Mouse (Mus musculus): ENCODE measurements around the gene Hsp90ab1. TPM values are rescaled to one million over a fixed set of nuclear protein-coding genes. Genes with fewer than 3 reads are reported as not detected.
A peak's percentile ranks its signal among the peaks of the same experiment; 100 is the strongest.

The Hsp90ab1 gene
- polyA plus RNA-seq, 1 experiment from 2014 or later = 1,306 TPM

- Histone ChIP-seq H3K27ac (ENCODE audit: poor library complexity, severe bottlenecking) (peak overlapping the region; percentile 35; the same call in 1 of the 2 replicates), H3K4me3 (peak overlapping the region; percentile 66), H3K36me3 (no peaks in the 10 kb centered on the region; the same call in 1 of the 2 replicates), H3K9ac (peak overlapping the region; percentile 87), H3K9me3 (replicated peaks) (no peaks in the 10 kb centered on the region), H3K4me1 (replicated peaks) (peaks cover 81% of the 10 kb centered on the region), H3K27me3 (replicated peaks) (peaks cover 8% of the 10 kb centered on the region; the same call in 1 of the 2 replicates), H3K4me2 (peak overlapping the region; percentile 99)
- ATAC-seq (ENCODE audit: insufficient number of reproducible peaks, low FRiP score) = peak; percentile 12; the same call in 1 of the 2 replicates
- WGBS = 9% methylated on average over 23 of the region's 23 CpGs
These were observed 22.8 kb upstream of the Hsp90ab1 start for GRCm38 (mm10) chr17:45595736-45596390.

- Histone ChIP-seq H3K4me3 (peak overlapping the region; percentile 66), H3K4me2 (peak overlapping the region; percentile 99), H3K9me3 (replicated peaks) (no peaks in the 10 kb centered on the region), H3K27me3 (replicated peaks) (peaks cover 8% of the 10 kb centered on the region; the same call in 1 of the 2 replicates), H3K9ac (peak overlapping the region; percentile 87), H3K27ac (ENCODE audit: poor library complexity, severe bottlenecking) (peak overlapping the region; percentile 30; the same call in 1 of the 2 replicates), H3K36me3 (no peaks in the 10 kb centered on the region; the same call in 1 of the 2 replicates), H3K4me1 (replicated peaks) (peaks cover 80% of the 10 kb centered on the region)
- ATAC-seq (ENCODE audit: insufficient number of reproducible peaks, low FRiP score) = peak; percentile 78
- 1% methylated on average over 57 of the region's 58 CpGs for WGBS
These were observed 22.0 kb upstream of the Hsp90ab1 start for GRCm38 (mm10) chr17:45594881-45595735.

- H3K4me1 ChIP-seq (replicated peaks) = peaks cover 73% of the 10 kb centered on the region
- peak overlapping the region; percentile 87 for H3K9ac ChIP-seq
- WGBS = 36% methylated on average over 8 of the region's 8 CpGs
- H3K9me3 ChIP-seq (replicated peaks) = no peaks in the 10 kb centered on the region
- peak overlapping the region; percentile 99 for H3K4me2 ChIP-seq
- H3K27ac ChIP-seq (ENCODE audit: poor library complexity, severe bottlenecking) = 0 out of 2 replicates have a peak overlapping the region, but pooled peaks have one; percentile 41
- no peak for ATAC-seq (ENCODE audit: insufficient number of reproducible peaks, low FRiP score)
- peak overlapping the region; percentile 66 for H3K4me3 ChIP-seq
- peaks cover 8% of the 10 kb centered on the region; the same call in 1 of the 2 replicates for H3K36me3 ChIP-seq
- peaks cover 8% of the 10 kb centered on the region; the same call in 1 of the 2 replicates for H3K27me3 ChIP-seq (replicated peaks)
These were observed 21.1 kb upstream of the Hsp90ab1 start for GRCm38 (mm10) chr17:45594195-45594594.

DNA sequence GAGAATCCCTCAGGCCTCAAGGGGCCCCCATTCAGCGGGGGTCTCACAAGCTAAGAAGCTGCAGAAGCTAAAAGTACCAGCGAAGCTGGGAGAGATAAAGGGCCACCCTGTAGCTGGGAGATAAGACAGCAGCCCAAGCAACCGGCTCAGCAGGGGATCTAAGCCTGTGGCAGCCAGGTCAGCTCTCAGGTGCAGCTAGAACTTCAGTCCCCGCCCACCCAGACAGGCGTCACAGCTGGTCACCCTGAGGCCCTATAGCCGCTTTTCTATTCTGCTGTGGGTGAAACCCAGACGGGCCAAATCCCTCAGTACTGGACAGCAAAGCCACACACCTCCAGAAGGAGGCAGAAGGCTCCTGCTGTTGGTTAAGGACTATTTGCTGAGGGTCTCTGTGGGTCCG is 20.4 kb upstream of the Hsp90ab1 start:
- peak; percentile 45 for ATAC-seq (ENCODE audit: insufficient number of reproducible peaks, low FRiP score)
- H3K9ac ChIP-seq = peak overlapping the region; percentile 87
- H3K27ac ChIP-seq (ENCODE audit: poor library complexity, severe bottlenecking) = no peak overlapping the region
- peaks cover 70% of the 10 kb centered on the region for H3K4me1 ChIP-seq (replicated peaks)
- H3K9me3 ChIP-seq (replicated peaks) = no peaks in the 10 kb centered on the region
- H3K27me3 ChIP-seq (replicated peaks) = peaks cover 8% of the 10 kb centered on the region; the same call in 1 of the 2 replicates
- peak overlapping the region; percentile 66 for H3K4me3 ChIP-seq
- peaks cover 15% of the 10 kb centered on the region for H3K36me3 ChIP-seq
- 17% methylated on average over 8 of the region's 8 CpGs for WGBS
- H3K4me2 ChIP-seq = peak overlapping the region; percentile 99

DNA sequence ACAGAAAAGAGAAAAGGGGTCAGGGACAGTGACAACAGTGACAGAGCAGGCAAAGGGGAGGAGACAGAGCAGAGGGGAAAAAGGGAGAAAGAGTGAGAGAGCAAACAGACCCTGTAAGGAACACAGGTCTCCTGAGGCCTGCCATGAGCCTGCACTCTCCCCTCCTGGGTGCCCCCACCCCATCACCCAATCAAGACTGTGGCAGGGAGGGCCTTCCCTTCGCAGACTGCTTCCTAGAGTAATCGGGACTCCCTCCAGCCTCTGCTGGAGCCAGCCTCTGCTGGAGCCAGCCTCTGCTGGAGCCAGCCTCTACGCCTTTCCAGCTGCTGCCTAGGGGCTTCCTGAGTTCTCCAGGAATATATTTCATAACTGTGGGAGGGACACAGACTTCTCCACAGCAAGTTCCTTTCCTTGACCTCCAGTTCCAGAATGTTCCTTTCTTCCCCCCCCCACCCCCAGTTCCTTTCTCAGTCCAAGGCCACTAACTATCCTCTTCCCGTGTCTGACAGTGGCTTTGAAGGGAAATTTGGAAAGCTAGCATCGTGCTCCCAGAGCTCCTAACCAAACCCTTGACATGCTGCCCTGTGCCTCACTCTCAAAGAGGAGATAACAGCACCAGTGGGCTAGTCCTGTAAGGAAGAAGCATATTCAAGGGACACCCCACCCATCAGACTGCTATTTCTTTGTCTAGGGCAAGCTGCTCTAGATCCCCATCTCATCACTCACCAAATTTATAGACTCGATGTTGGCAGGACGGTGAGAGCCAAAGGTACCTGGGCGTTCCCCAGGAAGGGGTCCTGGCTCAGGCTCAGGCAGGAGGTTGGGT is 19.7 kb upstream of the Hsp90ab1 start:
- H3K4me3 ChIP-seq = peak overlapping the region; percentile 66
- H3K36me3 ChIP-seq = peaks cover 20% of the 10 kb centered on the region
- H3K9ac ChIP-seq = peak overlapping the region; percentile 87
- 25% methylated on average over 8 of the region's 8 CpGs for whole genome bisulfite sequencing
- no peaks in the 10 kb centered on the region for H3K9me3 ChIP-seq (replicated peaks)
- H3K4me2 ChIP-seq = peak overlapping the region; percentile 99
- peaks cover 67% of the 10 kb centered on the region for H3K4me1 ChIP-seq (replicated peaks)
- ATAC-seq (ENCODE audit: insufficient number of reproducible peaks, low FRiP score) = no peak
- H3K27ac ChIP-seq (ENCODE audit: poor library complexity, severe bottlenecking) = peak overlapping the region; percentile 50; the same call in 1 of the 2 replicates
- H3K27me3 ChIP-seq (replicated peaks) = peaks cover 8% of the 10 kb centered on the region; the same call in 1 of the 2 replicates

DNA sequence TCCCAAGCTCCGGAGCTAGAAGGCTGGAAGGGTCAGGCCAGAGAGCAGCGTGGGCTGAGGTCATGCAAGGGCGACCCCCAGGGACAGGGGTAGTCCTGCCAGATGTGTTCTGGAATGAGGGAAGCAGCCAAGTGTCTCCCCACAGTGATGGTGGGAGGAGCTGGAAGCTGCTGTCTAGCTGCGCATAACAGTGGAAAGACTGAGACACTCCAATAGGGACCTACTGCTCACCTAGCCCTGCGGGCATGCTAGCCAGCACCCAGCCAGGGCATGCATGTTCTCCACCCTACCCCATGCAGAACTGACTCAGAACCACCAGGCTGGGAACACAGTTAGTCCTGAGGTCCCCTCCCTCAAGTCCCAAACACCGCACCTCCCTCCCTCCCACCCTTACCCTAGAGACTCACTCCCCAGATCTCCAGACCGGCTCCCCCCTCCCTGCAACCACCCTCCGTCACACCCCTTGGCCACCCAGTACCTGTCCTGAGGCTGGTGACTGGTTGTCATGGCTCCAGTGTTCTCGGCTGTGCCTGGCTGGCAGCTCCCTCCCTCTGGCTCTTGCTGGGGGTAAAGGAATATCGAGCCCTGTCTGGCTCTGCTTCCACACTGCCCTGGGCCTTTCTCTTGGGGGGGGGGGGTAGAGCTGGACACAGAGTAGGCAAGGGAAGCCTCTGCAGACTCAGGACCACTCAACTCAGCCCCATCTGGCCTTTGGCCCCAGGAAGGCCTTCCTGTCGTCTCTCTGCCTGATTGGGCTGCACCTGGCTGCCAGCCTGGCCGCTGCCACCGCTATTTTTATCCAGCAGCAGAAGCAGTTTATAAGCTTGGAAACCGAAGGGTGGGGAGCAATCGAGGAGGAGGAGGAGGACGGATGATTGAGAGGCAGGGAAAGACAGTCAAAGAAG is 18.9 kb upstream of the Hsp90ab1 start:
- 39% methylated on average over 16 of the region's 16 CpGs for WGBS
- Histone ChIP-seq H3K4me1 (replicated peaks) (peaks cover 60% of the 10 kb centered on the region), H3K4me2 (peak overlapping the region; percentile 99), H3K27me3 (replicated peaks) (peaks cover 8% of the 10 kb centered on the region; the same call in 1 of the 2 replicates), H3K9ac (peak overlapping the region; percentile 87), H3K27ac (ENCODE audit: poor library complexity, severe bottlenecking) (peak overlapping the region; percentile 50; the same call in 1 of the 2 replicates), H3K9me3 (replicated peaks) (0 out of 2 replicates have a peak, but pooled peaks cover 2% of the 10 kb centered on the region), H3K4me3 (peak overlapping the region; percentile 66), H3K36me3 (peaks cover 26% of the 10 kb centered on the region)
- no peak for ATAC-seq (ENCODE audit: insufficient number of reproducible peaks, low FRiP score)

- H3K4me1 ChIP-seq (replicated peaks) = peaks cover 55% of the 10 kb centered on the region
These were observed 17.3 kb upstream of the Hsp90ab1 start for GRCm38 (mm10) chr17:45590410-45590809.

DNA sequence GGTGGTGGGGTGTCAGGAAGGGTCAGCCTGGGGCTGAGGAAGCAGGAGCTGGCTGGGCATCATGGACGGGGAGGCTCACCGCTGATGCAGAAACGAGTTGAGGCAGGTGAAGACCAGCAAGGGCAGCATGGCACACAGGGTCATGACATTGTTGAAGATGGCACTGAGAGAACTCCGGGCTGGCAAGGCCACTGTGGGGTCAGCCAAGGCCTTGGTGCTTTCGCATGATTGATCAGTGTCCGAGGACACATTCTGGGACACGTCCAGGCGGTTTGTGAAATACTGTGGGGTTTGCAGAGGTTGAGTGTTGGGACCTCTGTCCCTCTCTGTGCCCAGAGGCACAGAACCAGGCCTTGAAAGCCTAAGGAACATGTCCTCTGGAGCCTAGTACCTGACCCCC is 16.8 kb upstream of the Hsp90ab1 start:
- H3K9me3 ChIP-seq (replicated peaks) = 0 out of 2 replicates have a peak, but pooled peaks cover 4% of the 10 kb centered on the region
- H3K4me3 ChIP-seq = no peak overlapping the region
- H3K4me1 ChIP-seq (replicated peaks) = peaks cover 55% of the 10 kb centered on the region
- no peak overlapping the region for H3K9ac ChIP-seq
- 89% methylated on average over 8 of the region's 8 CpGs for WGBS
- no peak overlapping the region for H3K27ac ChIP-seq (ENCODE audit: poor library complexity, severe bottlenecking)
- H3K27me3 ChIP-seq (replicated peaks) = 0 out of 2 replicates have a peak, but pooled peaks cover 8% of the 10 kb centered on the region
- peaks cover 35% of the 10 kb centered on the region for H3K36me3 ChIP-seq
- ATAC-seq (ENCODE audit: insufficient number of reproducible peaks, low FRiP score) = no peak
- no peak overlapping the region for H3K4me2 ChIP-seq

More at GRCm38 (mm10) chr17:45590410-45590809, 17.3 kb upstream of the Hsp90ab1 start:
- no peak overlapping the region for H3K9ac ChIP-seq
- H3K4me3 ChIP-seq = no peak overlapping the region
- no peak for ATAC-seq (ENCODE audit: insufficient number of reproducible peaks, low FRiP score)
- H3K4me2 ChIP-seq = no peak overlapping the region
- H3K27ac ChIP-seq (ENCODE audit: poor library complexity, severe bottlenecking) = no peak overlapping the region
- WGBS = 81% methylated on average over 6 of the region's 6 CpGs
- H3K9me3 ChIP-seq (replicated peaks) = 0 out of 2 replicates have a peak, but pooled peaks cover 4% of the 10 kb centered on the region
- H3K27me3 ChIP-seq (replicated peaks) = 0 out of 2 replicates have a peak, but pooled peaks cover 8% of the 10 kb centered on the region
- peaks cover 35% of the 10 kb centered on the region for H3K36me3 ChIP-seq

GRCm38 (mm10) chr17:45589236-45589635 is 16.2 kb upstream of the Hsp90ab1 start:
- 96% methylated on average over 7 of the region's 7 CpGs for WGBS
- Histone ChIP-seq H3K4me1 (replicated peaks) (peaks cover 55% of the 10 kb centered on the region), H3K4me3 (no peak overlapping the region), H3K36me3 (peaks cover 35% of the 10 kb centered on the region), H3K9me3 (replicated peaks) (0 out of 2 replicates have a peak, but pooled peaks cover 4% of the 10 kb centered on the region), H3K27ac (ENCODE audit: poor library complexity, severe bottlenecking) (no peak overlapping the region), H3K9ac (no peak overlapping the region), H3K27me3 (replicated peaks) (0 out of 2 replicates have a peak, but pooled peaks cover 7% of the 10 kb centered on the region), H3K4me2 (no peak overlapping the region)
- ATAC-seq (ENCODE audit: insufficient number of reproducible peaks, low FRiP score) = no peak

Measured in heart, embryonic 12.5 days (tissue).